Mouse (Mus musculus) olfactory bulb, adult 2 months (tissue): ENCODE data around the gene Cad.

Experiments
- CTCF ChIP-seq: fragments of 200-500 bp; IDR thresholded peaks from 2 replicates; pipeline ENCODE4 v1.5.1; 2012; ENCODE audit warnings: low read depth, mild to moderate bottlenecking, low read length, moderate library complexity; ENCODE audit not compliant: insufficient read depth
- POLR2A ChIP-seq: fragments of 200-500 bp; IDR thresholded peaks from 2 replicates; pipeline ENCODE4 v1.6.1; 2012; ENCODE audit warnings: mild to moderate bottlenecking, low read depth, low read length, moderate library complexity; ENCODE audit not compliant: insufficient read depth

GRCm38 (mm10) chr5:31024641-31025040 lies 29.9 kb upstream of the Cad start:
- TF ChIP-seq CTCF (no peak), POLR2A (no peak)
